Mouse (Mus musculus): ENCODE results near the gene Aaed1.
A peak's percentile ranks its signal among the peaks of the same experiment; 100 is the strongest.

- TF ChIP-seq POLR2A (IDR thresholded peaks at IDR 0.05; ENCODE audit: insufficient read depth, low read length) (no peak), EP300 (IDR thresholded peaks at IDR 0.05; ENCODE audit: insufficient read depth, low read depth, low read length) (no peak), CTCF (IDR thresholded peaks at IDR 0.05; ENCODE audit: low read depth, low read length) (peak; percentile 10)
Observed at GRCm38 (mm10) chr13:64315483-64316050, 3.1 kb upstream of the Aaed1 start.
